In the genomic region with DNA sequence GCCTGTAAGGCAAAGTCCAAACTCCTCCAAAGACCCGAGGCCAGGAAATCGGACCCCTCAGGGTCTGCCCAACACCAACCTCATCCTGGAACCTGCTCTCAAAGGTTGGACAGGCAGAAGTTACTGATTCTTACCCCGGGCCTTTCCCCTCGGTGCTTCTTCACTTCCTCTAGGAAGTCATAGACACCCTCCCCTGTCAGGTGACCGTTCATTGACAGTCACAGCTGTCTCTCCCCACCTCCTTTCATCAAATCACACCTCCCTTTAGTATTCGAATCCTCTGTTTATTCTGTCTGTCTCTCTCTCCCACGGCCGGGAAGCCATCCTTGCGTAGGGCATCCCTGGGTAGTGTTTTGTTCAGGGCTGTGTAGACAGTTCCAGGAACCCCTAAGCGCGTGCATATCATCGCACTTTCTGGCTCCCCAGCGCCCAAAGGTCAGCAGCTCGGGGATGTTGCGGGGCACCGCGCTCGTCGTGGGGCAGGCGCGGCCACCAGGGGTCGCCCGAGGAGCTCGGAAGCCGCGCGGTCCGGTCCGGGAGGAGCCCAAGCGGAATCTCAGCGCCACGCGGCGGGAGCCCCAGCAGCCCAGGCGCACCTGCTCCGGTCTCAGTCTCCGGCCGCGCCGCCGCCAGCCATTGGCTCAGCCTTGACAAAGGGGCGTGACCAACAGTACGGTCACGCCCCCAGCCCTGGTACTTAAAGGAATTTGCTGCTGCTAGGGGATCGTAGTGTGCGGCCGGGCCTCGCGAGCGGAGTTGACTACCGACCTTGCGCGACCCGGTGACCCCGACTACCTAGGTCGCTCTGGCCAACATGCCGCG, we compare ENCODE assay signal across 8 mouse cellular contexts. TPM values are rescaled to one million over a fixed set of nuclear protein-coding genes. Genes with fewer than 3 reads are reported as not detected.
DNase-seq lines count a peak whose midpoint lies in the region; ATAC-seq lines count a peak whose summit lies in the region.

A gene (plus strand): TSS at position 720 of the 822 bp plus-strand sequence.

- no peak within 1 kb of the TSS for H3K27ac ChIP-seq in hindbrain, embryonic 15.5 days (replicated peaks)

- 1% methylated on average over 58 of the region's 58 CpGs for WGBS in hindbrain, embryonic 15.5 days

- peaks cover 47% of the 10 kb centered on the region for H3K27me3 ChIP-seq in hindbrain, embryonic 15.5 days

- H3K4me1 ChIP-seq in hindbrain, embryonic 15.5 days (replicated peaks) = peaks cover 21% of the 10 kb centered on the region

- peak; percentile 93 for ATAC-seq in hindbrain, embryonic 15.5 days (ENCODE audit: low FRiP score, low read depth)

- H3K9ac ChIP-seq in hindbrain, embryonic 15.5 days = 0 out of 2 replicates have a peak within 1 kb of the TSS, but pooled peaks have one; percentile 8

- DNase-seq in T-cell, adult 2 months (ENCODE audit: low spot score) = peak; percentile 82
- peak; percentile 81 to 90 for DNase-seq in cerebellum, postnatal 36 days
- peak; percentile 72 to 78 for DNase-seq in frontal cortex, postnatal 36 days (ENCODE audit: low spot score in 2 of 2)
- DNase-seq in left cerebral cortex, adult 11 months (ENCODE audit: low spot score) = peak; percentile 67
- peak; percentile 95 to 98 for DNase-seq in lung, postnatal 4 days
- DNase-seq in right cerebral cortex, adult 18-20 months = peak; percentile 79
- peak; percentile 79 for DNase-seq in urinary bladder, postnatal 10 days (ENCODE audit: low spot score)

- H3K4me2 ChIP-seq in hindbrain, embryonic 15.5 days = peak within 1 kb of the TSS; percentile 77

- no peaks in the 10 kb centered on the region for H3K36me3 ChIP-seq in hindbrain, embryonic 15.5 days

- H3K9me3 ChIP-seq in hindbrain, embryonic 15.5 days = no peaks in the 10 kb centered on the region

- peak within 1 kb of the TSS; percentile 41 for H3K4me3 ChIP-seq in hindbrain, embryonic 15.5 days

RNA-seq across cellular contexts. Expression of the gene that starts here (rescaled TPM):
- polyA plus RNA-seq in hindbrain, embryonic 15.5 days (2015; fragmentation: Nextera tagmentation; extraction: Ambion mirVana) = 5.9 and 6.6 TPM in 2 replicates
